Mouse (Mus musculus) hematopoietic stem cell, adult 5-6 weeks (primary cell): ENCODE measurements around the gene Agxt2. TPM values are rescaled to one million over a fixed set of nuclear protein-coding genes. Genes with fewer than 3 reads are reported as not detected.

Experiments
- ATAC-seq, 2 experiments: fragments of 125-278 bp in 1 of 2; replicated peaks in 1 of 2; 2 replicates each; pipeline ENCODE4 v1.8.0; 2016 to 2017; ENCODE audit warnings: inconsistent platforms in 2 of 2, mild to moderate bottlenecking in 2 of 2, moderate number of reproducible peaks in 2 of 2, low read depth in 1 of 2, moderate TSS enrichment in 1 of 2; ENCODE audit not compliant: low FRiP score in 2 of 2, poor library complexity in 2 of 2, severe bottlenecking in 2 of 2, insufficient read depth in 1 of 2, low TSS enrichment in 1 of 2
- total RNA-seq: library from RNA; stranded (forward); fragments of 172-1452, 232-1000 nt; gene quantifications from 2 replicates; pipeline ENCODE4 v1.2.3, GENCODE M21; 2017

The Agxt2 gene
- total RNA-seq, 1 experiment from 2014 or later, result not detected

DNA sequence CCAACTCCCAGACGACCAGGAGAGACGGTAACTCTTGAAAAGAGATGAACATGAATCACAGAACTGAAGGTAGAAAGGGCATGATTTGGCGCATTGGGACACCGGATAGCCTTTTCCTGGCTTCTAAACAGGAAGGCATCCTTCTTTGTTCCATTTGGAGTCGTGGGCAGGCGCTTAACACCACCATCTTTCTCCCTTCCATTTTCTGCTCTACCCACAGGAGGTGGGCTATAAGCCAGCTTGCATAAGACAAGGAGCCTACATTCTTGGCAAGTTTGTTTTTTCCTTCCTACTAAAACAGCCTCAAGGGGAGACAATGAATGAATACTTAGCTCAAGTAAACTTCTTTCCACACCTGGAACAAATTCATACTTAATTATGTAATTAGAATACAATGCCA, 55.3 kb downstream of the Agxt2 start:
- ATAC-seq, result no peak

DNA sequence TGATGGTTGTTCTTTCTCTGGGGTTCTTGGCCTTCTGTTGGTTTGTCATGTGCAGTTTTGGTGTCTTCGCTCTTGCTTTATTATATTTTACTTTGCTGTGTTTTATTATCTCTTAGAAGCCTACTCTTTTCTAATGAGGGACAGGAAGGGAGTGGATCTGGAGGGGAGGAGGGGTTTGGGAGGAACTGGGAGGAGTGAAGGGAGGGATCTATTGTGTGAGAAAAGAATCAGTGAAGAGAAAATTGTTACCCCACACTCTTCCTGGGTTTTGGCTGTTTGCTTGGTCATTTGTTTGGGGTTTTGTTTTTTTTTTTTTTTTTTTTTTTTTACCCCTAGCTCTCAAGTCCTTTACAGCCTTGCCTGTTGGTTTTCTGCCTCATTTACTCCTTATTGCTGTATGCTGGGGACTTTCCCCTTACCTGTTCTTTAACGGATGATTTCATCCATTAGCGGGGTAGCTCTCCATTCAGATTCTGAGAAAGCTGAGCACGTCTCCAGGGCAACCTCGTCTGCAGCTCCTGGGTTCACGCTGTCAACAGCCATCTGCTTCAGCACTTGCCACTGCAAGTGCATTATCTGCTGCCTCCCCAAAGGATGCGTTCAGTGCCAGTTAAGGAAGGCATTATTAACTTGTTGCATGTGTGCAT, 62.9 kb downstream of the Agxt2 start:
- no peak for ATAC-seq

DNA sequence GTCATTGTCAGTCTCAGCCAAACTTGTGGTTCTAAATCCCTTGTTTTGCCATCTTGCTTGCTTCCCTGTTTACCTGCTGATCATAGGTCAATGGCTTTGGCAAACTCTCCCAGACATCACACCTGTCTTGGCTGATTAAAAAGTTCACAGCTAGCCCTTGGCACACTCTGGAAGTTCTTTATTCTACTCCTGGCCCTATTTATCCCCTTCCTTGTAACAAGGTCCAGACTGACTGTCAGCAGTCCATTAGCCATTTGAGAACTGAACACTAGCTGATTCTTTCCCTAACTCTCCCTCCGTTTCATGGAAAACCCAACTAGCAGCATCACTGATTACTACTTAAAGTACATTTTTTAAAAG, 63.4 kb downstream of the Agxt2 start:
- no peak for ATAC-seq

DNA sequence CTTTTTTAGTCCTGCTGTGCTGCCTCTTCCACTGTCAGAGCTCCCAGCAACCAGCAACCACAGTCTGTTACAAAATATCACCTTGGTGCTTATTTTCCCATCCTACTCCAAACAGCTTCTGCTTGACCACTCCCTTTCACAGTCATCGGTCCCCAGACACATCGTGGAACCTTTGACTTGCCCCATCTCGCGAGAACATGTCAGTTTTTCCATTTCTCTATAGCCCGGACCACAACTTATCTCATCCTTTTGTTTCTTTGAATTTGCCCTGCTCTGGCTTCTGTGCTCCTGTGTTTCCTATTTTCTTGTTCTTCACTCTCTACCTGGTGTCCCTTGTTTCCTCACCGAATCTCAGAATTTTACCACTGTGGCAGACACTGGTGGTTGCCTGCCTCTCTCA, 67.8 kb downstream of the Agxt2 start:
- ATAC-seq, result no peak

DNA sequence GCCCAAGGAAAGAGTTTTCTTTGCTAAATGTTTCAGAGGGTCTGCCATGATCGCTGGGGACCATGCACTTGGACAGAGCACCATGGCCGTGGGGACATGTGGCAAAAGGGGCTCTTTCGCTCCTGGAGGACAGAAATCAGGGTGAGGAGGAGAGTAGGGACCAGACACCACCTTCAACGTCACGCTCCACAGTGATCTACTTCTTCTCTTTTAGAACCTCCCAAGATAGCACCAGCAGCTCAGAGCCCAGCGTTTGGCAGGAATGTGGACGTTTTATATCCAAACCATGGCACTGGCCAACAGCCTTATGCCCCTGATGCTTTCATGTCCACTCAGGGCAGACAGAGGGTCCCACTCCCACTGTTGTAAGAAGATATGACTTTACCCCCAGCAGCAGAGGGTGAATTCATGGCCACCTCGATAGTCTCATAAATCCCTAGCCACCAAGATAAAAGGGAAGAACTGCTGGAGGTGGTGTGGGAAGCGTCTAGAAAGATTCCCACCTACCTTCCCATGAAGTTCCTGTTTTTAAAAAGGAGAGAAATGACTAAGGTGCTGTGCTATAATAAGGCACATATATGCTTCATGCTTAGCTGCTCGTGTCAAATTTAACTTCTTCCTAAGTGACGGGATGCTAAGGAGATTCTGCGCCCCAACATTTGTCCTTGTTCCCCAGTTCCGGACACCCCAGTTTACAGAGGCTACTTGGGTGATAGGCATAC, 68.4 kb downstream of the Agxt2 start:
- ATAC-seq, result no peak

DNA sequence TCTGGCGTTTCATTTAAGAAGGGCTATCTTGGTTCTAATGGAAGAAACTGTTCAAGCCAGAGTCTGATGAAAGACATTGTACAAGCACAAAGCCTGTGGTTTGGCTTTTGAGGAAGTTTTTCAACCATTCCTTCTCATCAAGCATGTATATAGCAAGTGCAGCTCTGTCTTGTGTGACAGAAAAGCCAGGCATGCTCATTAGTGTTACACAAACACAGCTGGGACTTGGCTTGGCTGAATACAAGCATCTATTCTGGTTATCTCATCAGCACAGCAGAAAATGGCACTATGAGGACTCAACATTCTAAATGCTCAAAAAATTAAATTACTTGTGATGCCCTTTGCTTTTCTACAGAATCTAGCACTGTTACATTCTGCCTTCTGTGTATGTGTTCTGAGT, 78.6 kb downstream of the Agxt2 start:
- ATAC-seq, result no peak

DNA sequence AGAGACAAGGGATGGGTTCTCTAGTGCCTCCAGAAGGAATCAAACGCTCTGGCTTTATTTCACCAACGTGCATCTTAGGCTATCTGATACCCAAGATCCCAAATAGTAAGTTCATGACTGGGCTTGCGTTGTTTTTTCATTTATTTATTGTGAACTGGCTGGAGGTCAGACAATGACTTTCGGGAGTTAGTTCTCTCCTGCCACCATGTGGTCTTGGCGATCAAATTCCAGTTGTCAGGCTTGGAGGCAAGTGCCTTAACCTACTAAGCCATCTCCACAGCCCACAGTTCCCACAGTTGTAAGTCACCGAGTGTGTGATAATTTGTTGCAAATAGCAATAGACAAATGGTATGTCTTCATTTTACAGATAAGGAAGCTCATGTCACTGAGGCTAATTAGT, 81.6 kb downstream of the Agxt2 start:
- no peak for ATAC-seq

DNA sequence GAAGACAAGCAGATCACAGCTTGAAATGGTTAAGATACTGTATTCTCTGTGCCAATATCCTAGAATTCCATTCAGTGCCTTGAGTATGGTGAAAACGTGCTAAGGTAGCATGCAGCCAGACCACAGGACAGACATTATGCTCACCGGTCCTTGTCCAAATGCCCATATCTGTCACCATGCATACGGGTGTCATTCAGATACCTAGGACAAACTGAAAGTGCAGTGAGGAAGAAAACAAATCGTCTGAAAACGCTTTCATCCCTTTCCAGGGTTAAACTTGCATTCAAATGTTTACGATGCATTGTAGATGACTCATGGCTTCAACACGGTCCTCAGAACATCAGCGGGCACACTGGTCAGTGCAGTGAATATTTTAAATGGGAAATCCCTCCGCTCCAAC, 83.2 kb downstream of the Agxt2 start:
- ATAC-seq, result no peak

DNA sequence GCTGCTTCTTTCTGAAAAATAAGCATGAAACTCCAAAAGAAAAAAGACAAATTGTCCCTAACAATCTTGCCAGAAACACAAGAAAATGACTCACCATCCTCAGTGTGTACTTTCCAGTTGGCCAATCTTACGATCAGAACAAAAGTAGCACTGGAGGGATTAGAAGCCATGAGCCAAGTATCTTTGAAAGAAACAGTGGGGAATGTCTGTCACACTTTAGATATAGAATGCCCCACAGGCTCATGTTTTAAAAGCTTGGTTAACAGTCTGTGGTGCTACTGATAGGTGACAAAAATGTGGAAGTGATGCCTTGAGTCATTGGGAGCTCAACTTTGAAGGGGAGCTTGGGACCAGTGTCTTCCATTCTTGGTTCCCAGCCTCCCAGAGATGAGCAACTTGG, 83.9 kb downstream of the Agxt2 start:
- no peak for ATAC-seq

DNA sequence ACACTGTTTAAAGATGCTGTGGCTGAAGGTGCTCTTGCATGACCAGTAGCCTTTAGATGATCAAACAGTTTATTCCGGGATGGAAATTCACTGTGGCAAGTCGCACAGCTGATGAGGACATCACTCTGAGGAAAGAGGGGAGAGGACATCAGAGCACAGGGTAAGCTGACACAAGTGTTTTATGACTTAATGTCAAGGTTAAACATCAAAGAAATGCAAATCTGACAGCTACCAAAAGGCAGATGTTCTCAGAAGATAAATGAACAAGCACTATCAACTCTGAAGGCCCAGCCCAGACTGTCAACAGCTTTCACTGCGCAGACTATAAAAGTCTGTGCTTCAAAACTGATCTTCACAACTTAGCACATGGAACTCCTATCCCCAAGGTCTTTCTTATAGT, 88.8 kb downstream of the Agxt2 start:
- no peak for ATAC-seq

Other genes starting within 250 kb of the Agxt2 start
- gene Prlr, start 181.3 kb upstream of the Agxt2 start, total RNA-seq, result 0.13 TPM in 1 of 2 replicates, not detected in the other
- gene Gm21973, start 33.2 kb upstream of the Agxt2 start, total RNA-seq, result not detected in 2 replicates
- gene Dnajc21, start 112.0 kb downstream of the Agxt2 start, total RNA-seq, result 53.5 and 53.8 TPM in 2 replicates
- 29.8 and 38.9 TPM in 2 replicates for gene Brix1, start 127.4 kb downstream of the Agxt2 start, total RNA-seq
- 18.9 and 22.8 TPM in 2 replicates for gene Rad1, start 127.5 kb downstream of the Agxt2 start, total RNA-seq
- not detected in 2 replicates for gene Ttc23l, start 200.1 kb downstream of the Agxt2 start, total RNA-seq